Mouse (Mus musculus) limb, embryonic 13.5 days (tissue): Measurements from ENCODE around the gene Prpmp5. TPM values are rescaled to one million over a fixed set of nuclear protein-coding genes. Genes with fewer than 3 reads are reported as not detected.
"Not testable (repeated sequence)": the region's sequence is repeated elsewhere in the genome, so short reads cannot be mapped to it uniquely, and the experiment has no call there.

Experiments used
- ATAC-seq: fragments of 200-750 bp; cut with Nextera tagmentation; 2 replicates; pipeline ENCODE4 v1.8.0; 2017; ENCODE audit warnings: low read depth, moderate number of reproducible peaks, moderate TSS enrichment; ENCODE audit not compliant: low FRiP score
- H3K27ac ChIP-seq: fragments of 300-500 bp; sonication (generic); 2 replicates; pipeline ENCODE4 v1.5.1; 2015; ENCODE audit warnings: inconsistent platforms, mild to moderate bottlenecking, moderate library complexity
- H3K27me3 ChIP-seq: fragments of 300-500 bp; sonication (generic); 2 replicates; pipeline ENCODE4 v1.6.1; 2015; ENCODE audit warnings: mild to moderate bottlenecking, inconsistent platforms
- H3K36me3 ChIP-seq: fragments of 300-500 bp; sonication (generic); 2 replicates; pipeline ENCODE4 v1.6.1; 2015; ENCODE audit warnings: inconsistent platforms, mild to moderate bottlenecking, moderate library complexity
- H3K4me1 ChIP-seq: fragments of 300-500 bp; sonication (generic); 2 replicates; pipeline ENCODE4 v1.6.1; 2015; ENCODE audit warnings: inconsistent platforms
- H3K4me2 ChIP-seq: fragments of 300-500 bp; sonication (generic); replicated peaks from 2 replicates; pipeline ENCODE4 v1.6.1; 2015; ENCODE audit warnings: inconsistent platforms, mild to moderate bottlenecking, moderate library complexity
- H3K4me3 ChIP-seq: fragments of 300-500 bp; sonication (generic); 2 replicates; pipeline ENCODE4 v1.5.1; 2015; ENCODE audit warnings: moderate library complexity, mild to moderate bottlenecking, inconsistent platforms
- H3K9ac ChIP-seq: fragments of 300-500 bp; sonication (generic); 2 replicates; pipeline ENCODE4 v1.6.1; 2015; ENCODE audit warnings: mild to moderate bottlenecking, inconsistent platforms
- H3K9me3 ChIP-seq: fragments of 300-500 bp; sonication (generic); 2 replicates; pipeline ENCODE4 v1.6.1; 2016; ENCODE audit warnings: inconsistent platforms
- WGBS: fragments of 180-500 bp; shearing (Covaris S2); methylation state at CpG from one replicate; pipeline ENCODE4 v1.1.7; 2015; 5-methylcytosine and 5-hydroxymethylcytosine counted together
- polyA plus RNA-seq: library from polyadenylated mRNA; unstranded; fragments of >200 nt; fragmentation: Nextera tagmentation; extraction: Ambion mirVana; gene quantifications from 2 replicates; pipeline ENCODE4 v1.2.1, GENCODE M21; 2015

The Prpmp5 gene
- not detected in 2 replicates for polyA plus RNA-seq

DNA sequence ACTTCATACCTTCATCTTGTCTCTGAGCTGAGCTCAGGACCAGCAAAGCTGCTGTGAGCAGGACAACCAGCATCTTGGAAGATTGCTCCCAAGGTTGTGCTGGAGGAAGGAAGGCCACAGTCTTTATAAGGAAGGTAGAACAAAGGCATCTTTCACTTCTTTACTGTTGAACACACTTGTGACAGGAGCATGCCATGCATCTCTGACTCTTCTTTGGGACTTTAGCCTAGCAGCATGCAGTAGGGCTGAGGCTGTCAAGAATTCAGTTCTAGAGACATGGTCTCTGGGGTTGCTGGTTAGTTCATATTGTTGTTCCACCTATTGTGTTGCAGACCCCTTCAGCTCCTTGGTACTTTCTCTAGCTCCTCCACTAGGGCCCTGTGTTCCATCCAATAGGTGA is at the start of gene Prpmp5:
Prpmp5 (minus strand) TSS at position 101 of the 400 bp plus-strand sequence.
- H3K9me3 ChIP-seq = peaks cover 11% of the 10 kb centered on the region; the same call in 1 of the 2 replicates
- H3K36me3 ChIP-seq, H3K9ac ChIP-seq, H3K4me2 ChIP-seq, H3K4me1 ChIP-seq, ATAC-seq, H3K4me3 ChIP-seq, H3K27me3 ChIP-seq, H3K27ac ChIP-seq: not testable (repeated sequence)

- not testable (repeated sequence) for H3K9me3 ChIP-seq, H3K4me1 ChIP-seq, H3K9ac ChIP-seq, H3K4me2 ChIP-seq, H3K27ac ChIP-seq, ATAC-seq, H3K36me3 ChIP-seq, H3K27me3 ChIP-seq, H3K4me3 ChIP-seq
- WGBS = 76% methylated on average over 1 of the region's 1 CpGs
Observed at GRCm38 (mm10) chr6:132364034-132364433, 49.5 kb upstream of the Prpmp5 start, which contains the start of gene Gm8882. TSS of gene Gm8882 (minus strand) at chr6:132364134.

Other genes starting within 250 kb of the Prpmp5 start
- gene Prb1, start 104.2 kb downstream of the Prpmp5 start, polyA plus RNA-seq = not detected in 2 replicates
- not detected in 2 replicates for gene Gm8882, start 49.4 kb upstream of the Prpmp5 start, polyA plus RNA-seq